Mouse (Mus musculus) hematopoietic stem cell, adult 5-6 weeks (primary cell): ENCODE data around the gene Slc44a2. TPM values are rescaled to one million over a fixed set of nuclear protein-coding genes. Genes with fewer than 3 reads are reported as not detected.

Source experiments
- ATAC-seq, 2 experiments: fragments of 125-278 bp in 1 of 2; replicated peaks in 1 of 2; 2 replicates each; pipeline ENCODE4 v1.8.0; 2016 to 2017; ENCODE audit warnings: inconsistent platforms in 2 of 2, mild to moderate bottlenecking in 2 of 2, moderate number of reproducible peaks in 2 of 2, low read depth in 1 of 2, moderate TSS enrichment in 1 of 2; ENCODE audit not compliant: low FRiP score in 2 of 2, poor library complexity in 2 of 2, severe bottlenecking in 2 of 2, insufficient read depth in 1 of 2, low TSS enrichment in 1 of 2
- total RNA-seq: library from RNA; stranded (forward); fragments of 172-1452, 232-1000 nt; gene quantifications from 2 replicates; pipeline ENCODE4 v1.2.3, GENCODE M21; 2017

Slc44a2 gene
- total RNA-seq: 65.7 and 97.9 TPM in 2 replicates

DNA sequence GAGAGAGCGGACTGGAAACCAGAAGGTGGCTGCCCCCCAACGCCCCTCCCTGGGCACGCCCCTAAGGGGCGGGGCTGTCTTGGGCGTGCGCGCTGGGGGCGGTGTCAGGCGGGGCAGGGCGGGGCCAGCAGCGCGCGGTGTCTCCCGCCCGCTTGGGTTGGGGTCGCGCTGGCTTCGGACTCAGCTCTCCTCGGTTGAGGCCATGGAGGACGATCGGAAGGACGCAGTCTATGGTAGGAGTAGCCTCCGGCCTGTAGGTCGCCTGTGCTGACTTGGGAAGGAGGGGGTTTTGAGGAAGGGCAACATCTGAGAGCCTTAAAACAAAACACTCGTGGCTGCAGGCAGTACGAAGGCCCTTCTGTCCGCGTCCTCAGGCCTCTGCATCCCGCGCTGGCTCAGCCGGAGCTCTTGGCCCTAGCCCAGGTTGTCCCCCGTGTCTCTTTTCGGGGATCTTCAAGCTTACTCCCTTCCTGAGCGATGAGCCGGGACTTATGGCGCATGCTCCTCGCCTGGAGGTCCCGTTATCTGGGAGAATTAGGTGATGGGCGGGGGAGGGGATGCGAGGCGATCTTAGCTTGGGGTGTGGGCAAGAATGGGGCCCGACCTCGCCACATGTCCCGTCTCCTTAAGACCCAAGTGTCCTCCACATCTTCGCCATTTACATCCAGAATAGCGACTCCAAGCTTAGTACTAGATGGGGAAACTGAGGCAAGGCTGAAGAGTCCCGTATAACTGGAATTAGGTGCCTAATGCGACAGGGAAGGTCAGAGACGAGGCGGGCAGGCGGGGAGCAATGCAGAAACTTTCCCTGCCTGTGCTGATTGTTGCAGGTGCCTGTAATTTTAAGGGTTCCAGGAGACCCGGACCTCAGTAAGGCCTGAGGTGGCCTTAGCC is at the start of gene Slc44a2:
Gene Slc44a2, plus strand, starts transcription at position 80 of the 894 bp plus-strand sequence.
- ATAC-seq: peak; percentile 54 to 83

DNA sequence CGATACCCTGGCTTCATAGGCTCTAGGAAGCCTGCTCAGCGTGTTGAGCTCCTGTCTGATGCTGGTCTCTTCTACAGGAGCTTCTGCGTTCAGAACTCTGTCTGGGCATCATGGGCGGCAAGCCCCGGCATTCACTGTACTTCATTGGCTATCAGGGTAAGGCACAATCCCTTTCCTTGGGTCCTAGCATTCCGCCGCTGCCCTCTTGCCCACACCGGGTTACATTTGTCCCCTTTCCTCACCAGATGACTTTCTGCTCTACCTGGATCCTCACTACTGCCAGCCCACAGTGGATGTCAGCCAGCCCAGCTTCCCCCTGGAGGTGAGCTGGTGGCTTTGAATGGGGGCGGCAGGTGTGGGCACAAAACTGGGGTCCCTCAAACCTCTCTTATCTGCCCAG is 48.1 kb upstream of the Slc44a2 start:
- ATAC-seq: no peak

DNA sequence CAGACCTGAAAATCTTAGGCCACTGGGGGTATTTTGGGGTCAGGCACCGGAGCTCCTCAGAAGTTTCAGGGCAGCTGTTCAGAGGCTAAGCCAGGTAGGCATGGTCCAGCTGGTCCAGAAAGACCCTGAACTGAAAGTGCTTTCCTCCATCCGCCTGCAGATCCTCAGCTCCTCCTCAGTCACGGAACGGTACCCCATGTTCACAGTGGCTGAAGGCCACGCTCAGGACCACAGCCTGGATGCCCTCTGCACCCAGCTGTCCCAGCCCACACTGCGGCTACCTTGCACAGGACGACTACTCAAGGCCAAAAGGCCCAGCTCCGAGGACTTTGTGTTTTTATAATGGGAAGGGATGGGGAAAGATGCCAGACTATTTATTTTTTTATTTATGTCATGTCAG is 47.4 kb upstream of the Slc44a2 start:
- no peak for ATAC-seq

DNA sequence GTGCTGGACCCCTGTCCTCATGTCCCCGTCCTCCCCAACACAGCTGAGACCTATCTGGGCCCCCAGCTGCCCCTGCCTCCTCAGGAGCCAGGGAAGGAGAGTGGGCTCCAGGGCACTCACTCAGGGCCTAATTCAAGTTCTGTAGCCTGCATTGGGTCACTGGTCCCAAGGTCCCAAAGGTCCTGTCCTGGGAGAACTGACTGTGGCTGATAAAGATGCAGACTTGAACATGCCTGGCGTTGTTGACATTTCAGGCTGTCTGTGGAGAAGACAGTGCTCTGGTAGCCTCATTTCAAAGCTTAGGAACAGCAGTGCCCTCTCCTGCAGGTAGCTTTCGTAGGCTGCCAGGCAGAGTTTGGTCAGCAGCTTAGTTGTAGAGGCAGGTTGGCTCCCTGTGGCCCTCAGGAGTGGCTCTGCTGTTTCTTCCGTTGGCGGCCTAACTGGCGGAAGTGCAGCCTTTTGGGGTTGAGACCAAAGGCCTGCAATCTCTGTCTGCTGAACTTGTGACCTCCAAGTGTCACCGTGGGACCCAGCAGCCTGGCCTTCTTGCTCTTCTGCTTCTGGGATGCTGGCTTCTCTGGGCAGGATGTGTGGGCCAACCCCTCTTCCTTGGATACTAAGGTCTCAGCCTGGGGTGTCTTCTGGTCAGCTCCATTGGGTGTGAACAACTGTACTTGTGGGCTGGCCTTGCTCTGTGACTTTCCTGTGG is 46.8 kb upstream of the Slc44a2 start:
- no peak for ATAC-seq

DNA sequence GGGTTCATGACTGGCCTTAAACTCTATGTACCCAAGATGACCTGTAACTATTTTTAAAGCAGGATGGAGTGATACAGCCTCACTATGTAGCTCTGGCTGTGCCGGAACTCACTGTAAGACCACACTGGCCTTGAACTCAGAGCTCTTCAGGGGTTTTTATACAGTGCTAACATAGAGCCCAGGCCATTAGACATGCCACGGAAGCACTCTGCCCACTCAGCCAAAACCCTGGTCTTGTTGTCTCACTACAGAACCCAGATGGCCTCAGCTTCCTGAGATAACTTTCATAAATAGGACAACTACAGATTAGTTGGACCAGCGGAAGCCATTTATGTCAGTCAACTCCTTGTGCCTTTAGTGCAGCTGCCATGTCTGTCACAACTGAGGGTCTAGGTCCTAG is 46.2 kb upstream of the Slc44a2 start:
- ATAC-seq: no peak

DNA sequence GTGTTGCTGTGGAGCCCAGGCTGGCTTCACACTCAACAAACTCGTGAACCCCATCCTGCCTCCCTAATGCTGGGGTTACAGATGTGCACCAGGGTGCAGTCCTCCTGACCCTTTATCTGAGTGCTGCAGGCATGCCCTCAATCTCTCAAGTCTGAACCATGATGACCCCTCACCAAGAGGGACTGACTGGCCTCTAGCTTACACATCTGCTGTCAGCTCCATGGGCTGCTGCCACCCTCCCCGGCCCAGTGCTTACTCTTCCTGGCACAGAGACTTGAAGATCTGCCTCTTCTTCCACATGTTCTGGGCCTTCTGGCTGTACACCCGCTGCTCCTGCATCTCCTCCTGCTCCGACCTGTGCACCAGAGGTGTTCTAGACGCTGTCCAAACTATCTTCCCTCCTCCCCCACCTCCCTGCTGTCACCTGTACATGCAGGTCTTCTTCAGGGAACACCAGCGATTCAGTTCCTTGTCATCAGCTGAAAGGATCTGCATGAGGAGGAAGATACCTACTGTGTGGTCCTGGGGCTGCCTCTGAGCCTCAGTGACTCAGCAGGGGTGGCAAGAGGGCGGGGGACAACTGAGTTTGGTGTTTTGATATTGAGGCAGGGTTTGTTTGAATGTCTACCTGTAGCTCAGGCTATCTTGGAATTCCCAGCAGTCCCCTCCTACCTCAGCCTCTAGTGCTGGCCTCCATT is 45.3 kb upstream of the Slc44a2 start:
- no peak for ATAC-seq

DNA sequence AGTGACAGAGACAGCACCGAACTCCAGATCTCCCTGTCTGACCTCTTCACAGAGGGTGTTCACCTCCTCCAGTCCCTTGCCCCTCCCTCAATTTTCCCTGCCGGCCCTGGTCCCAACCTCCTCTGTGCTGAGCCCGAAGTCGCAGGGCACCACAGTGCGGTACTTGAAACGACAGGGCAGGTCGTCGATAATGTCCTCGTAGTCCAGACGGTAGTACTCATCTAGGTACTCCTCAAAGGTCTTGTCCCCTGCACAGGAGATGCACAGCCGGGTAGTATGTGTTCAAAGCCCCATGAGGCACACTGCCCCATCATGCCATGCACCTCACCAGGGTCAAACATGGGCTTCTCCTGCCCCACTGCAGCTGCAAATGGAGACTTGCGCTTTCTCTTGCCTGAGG is 44.8 kb upstream of the Slc44a2 start:
- no peak for ATAC-seq

DNA sequence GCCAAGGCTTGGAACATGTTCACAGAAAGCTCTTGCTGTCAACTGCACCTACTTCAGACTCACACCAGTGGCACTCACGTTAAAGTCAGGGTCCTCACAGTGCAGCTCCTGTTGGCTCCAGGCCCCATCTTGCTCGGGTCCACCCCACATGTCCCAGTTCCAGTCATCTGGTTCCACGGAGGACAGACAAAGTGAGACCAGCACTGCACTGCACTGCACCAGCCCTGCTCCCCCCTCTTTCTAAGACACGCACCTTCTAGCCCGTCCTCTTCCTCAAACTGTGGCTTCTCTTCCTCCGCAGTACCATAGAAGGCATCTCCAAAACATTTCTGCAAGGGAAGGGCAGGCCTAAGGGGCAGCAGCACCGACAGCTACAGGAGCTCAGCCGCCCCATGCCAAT is 44.2 kb upstream of the Slc44a2 start:
- ATAC-seq: no peak

DNA sequence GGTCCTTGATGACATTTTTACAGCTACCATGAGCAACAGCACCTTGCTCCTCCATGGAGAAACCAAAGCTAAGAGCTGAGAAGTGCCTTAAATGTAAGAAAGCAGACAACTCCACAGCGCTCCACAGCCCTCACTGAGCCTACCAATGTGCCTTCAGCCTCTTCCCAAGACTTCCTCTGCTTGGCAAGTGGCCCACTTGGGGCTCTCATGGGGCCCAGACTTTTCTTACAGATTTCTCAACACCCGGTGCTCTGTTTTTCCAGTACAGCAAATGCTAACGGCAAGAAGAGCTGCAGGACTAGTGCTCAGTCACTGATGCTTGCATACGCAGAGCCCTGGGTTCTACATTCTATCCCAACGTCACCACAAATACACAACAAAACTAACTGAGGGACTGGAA is 42.7 kb upstream of the Slc44a2 start:
- ATAC-seq: no peak

DNA sequence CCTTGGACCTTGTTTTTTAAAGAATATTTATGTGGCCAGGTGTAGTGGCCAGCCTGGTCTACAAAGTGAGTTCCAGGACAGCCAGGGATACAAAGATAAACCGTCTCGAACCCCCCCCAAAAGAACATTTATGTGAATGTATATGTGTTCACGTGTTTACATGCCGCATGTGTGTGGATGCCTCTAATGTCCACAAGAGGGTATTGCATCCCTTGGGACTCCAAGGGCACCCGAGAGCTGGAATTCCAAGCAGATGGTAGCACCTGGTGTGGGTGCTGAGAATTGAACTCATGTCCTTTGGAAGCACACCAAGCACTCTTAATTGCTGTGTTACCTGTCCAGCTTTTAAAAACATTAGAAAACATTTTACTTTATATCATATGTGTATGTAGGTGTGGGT is 36.9 kb upstream of the Slc44a2 start:
- no peak for ATAC-seq

DNA sequence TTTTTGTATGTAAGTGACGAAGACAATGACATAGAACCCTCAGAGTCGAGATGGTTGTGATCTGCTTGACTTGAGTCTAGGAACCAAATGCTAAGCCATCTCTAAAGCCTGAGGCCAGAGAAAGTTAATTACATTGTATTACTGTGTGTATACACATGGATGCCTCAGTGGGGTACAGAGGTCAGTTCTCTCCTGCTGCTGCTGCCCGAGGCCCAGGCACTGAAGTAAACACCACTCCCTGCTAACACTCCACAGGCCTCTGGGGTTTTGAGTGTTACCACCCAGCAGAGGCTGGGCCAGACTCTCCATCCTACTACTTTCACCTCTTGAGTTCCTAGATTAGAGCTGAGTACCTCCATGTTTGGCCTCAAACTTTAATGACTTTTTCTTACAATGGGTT is 36.5 kb upstream of the Slc44a2 start:
- no peak for ATAC-seq

DNA sequence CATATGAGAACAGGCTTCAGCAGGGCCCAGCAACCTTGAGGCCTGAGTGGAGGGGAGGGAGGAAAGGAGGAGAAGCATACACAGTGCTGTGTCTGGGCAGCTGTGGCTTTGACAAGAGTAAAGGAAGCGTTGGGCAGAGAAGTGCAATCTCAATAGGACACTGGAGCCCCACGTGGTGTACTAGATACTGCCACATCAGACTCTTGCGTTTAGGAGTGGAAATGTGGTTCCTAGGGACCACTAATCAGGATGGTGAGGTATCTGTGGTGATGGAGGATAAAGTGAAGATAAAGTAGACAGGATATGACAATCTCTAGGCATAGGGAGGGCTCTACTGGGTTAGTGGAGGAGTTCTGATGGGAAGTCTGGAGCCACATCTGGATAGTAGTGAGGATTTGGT is 33.7 kb upstream of the Slc44a2 start:
- no peak for ATAC-seq

DNA sequence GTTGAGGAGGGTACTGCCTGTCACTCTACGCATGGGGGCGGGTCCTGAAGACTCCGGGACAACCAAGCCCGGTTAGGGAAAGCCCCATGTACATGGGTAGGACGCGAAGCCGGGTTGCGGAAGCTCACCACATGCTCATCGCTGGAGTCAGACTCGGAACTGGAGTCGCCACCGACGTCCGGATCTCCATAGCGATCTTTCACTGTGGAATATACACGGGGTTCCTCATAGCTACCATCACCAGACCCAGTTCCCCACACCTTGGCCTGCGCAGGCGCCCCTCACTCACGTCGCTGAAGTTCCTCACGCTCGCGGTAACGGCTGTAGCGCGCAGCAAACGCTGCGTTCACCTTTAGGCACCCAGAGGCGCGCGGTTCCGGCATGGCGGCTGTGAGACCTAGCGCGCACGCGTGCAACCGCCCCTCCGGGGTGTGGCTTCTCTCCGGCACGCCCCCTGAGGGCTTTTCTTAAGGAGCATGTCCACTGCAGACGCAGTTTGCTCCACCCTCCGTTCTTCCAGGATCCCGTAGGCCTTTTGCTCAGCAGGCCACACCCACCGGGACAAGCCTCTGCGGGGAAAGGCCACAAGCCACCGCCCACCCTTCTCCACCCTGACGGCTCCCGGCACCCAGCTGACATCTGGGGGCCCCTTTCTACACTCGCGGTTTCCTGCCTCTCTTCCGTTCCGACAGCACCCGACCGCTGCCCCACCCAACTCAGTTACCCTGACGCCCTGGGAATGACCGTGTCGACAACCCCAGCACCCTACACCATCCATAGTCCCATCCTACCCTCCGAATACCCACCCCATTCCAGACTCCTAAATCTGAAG is 32.7 kb upstream of the Slc44a2 start, which contains the start of gene Kri1:
Gene Kri1, minus strand, starts transcription at position 399 of the 832 bp plus-strand sequence.
- ATAC-seq: peak; percentile 73 to 77

DNA sequence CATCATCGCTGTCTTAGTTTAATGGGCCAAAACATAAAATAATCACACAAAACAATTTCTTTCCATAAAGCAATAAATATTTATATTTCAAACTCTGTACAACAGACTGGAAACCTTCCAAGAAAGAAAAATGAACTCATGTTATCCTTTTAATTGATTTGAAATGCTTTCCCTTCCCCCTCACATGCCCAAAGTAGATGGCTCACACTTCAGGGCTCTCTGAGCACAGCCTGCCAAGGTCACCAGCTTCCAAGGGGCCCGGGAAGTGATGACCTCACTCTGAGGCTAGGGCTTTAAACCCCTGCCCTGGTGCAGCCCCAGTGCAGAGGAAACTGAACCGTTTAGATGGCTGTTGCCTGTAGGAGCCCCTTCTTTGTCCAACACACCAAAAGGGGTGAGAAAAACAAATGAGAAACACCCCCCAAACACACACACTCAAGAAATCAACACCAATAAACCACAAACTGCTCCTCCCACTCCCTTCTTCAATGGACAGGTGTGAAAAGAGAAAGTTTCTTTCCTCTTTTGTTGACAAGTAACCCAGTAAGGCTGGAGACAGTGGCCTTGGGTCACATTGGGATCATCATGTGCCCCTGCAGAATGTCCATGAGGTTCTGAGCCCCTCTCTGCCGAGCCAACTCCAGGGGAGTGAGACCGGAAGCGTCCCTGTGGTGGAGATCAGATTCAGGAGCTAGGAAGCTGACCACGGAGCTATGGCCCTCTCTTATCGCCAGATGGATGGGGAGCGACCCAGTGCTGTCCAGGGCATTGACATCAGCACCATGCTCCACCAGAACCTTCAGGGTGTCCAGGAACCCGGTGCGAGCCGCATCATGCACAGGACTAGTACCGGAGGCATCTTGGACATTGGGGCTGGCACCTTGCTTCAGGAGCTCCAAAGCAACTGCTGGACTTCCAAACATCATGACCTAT is 31.8 kb upstream of the Slc44a2 start:
- no peak for ATAC-seq

DNA sequence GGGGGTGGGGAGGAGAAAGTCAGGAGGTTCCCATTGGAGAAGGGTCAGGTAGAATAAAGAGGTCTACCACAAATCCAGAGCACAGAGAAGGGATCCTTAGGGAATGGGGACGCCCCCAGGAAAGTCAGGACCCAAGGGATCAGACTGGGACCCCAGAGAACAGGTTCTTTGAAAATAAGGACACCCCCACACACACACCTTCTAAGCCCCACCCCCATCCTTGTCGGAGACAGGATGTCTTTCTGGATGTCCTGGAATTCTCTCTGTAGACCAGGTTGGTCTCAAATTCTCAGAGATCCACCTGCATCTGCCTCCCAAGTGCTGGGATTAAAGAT is 31.2 kb upstream of the Slc44a2 start:
- no peak for ATAC-seq

DNA sequence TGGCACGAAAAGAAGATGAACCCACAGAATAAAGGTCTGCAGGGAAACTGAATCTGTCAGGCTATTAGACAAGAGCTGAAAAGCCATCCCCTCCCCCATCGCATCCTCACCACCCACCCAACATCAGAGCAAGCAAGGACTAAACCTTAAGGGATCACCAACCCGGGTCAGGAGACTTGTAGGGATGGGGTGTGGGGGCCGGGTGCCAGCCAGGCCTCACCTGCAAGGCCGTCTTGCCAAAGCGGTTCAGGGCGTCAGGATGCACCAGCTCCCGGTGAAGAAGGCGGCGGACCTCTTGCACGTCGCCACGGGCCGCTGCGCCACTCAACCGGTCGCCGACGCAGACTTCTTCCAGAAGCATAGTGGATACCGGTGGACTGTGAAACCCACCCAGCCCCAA is 29.9 kb upstream of the Slc44a2 start:
- ATAC-seq: 0 out of 4 replicates have a peak, but pooled peaks of 1 of the 2 experiments have one; percentile 0
